ENCODE assay signal across 11 mouse cellular contexts in genomic region chr5:116809001-116809759, GRCm38 (mm10).
DNase-seq lines count a peak whose midpoint lies in the region; ATAC-seq and TF ChIP-seq lines count a peak whose summit lies in the region.
"Had no signal": no experiment of that assay in that cellular context is flagged by ENCODE, and none has a peak within 500 bp of the region (broad histone marks: within the 10 kb centered on the region; RNA-seq: fewer than 3 reads in every experiment).

No protein-coding gene starts in this region.

- no peaks in the 10 kb centered on the region for H3K4me1 ChIP-seq in embryonic facial prominence, embryonic 11.5 days (ENCODE audit: control insufficient read depth, insufficient read depth, low read length)

- no peak overlapping the region for H3K4me2 ChIP-seq in embryonic facial prominence, embryonic 11.5 days (ENCODE audit: low read depth, low read length)
- H3K4me2 ChIP-seq: heart, embryonic 11.5 days had no signal

- H3K27ac ChIP-seq in embryonic facial prominence, embryonic 11.5 days (replicated peaks; ENCODE audit: low read depth, low read length) = 0 out of 2 replicates have a peak overlapping the region, but pooled peaks have one; percentile 8
- no peak overlapping the region for H3K27ac ChIP-seq in gastrocnemius, adult 2 months
- H3K27ac ChIP-seq: macrophage had no signal

- H3K36me3 ChIP-seq in embryonic facial prominence, embryonic 11.5 days (replicated peaks; ENCODE audit: control insufficient read depth, insufficient read depth, low read depth, low read length) = no peaks in the 10 kb centered on the region

- intact Hi-C loops in left cerebral cortex, postnatal 14 days (cut with DNase I) = no loop called here
- intact Hi-C loops in gastrocnemius, adult 2 months (cut with DNase I) = no loop called here

- no peak overlapping the region for H3K9ac ChIP-seq in embryonic facial prominence, embryonic 11.5 days (replicated peaks; ENCODE audit: low read length)

- H3K4me3 ChIP-seq in embryonic facial prominence, embryonic 11.5 days (ENCODE audit: low read depth, low read length) = no peak overlapping the region
- no peak overlapping the region for H3K4me3 ChIP-seq in gastrocnemius, adult 2 months

- WGBS in embryonic facial prominence, embryonic 11.5 days = 39% methylated on average over 17 of the region's 17 CpGs

- peak; percentile 36 for DNase-seq in embryonic facial prominence, embryonic 11.5 days (ENCODE audit: low spot score)
- DNase-seq in frontal cortex, postnatal 10 days (ENCODE audit: low spot score in 2 of 2) = peak; percentile 34 to 49
- DNase-seq in left cerebral cortex, postnatal 14 days (ENCODE audit: low spot score in 2 of 2) = peak; percentile 48 to 60
- peak; percentile 85 for DNase-seq in retina, postnatal 1 day
- DNase-seq in gastrocnemius, adult 2 months = no peak
- DNase-seq in kidney, adult 8-10 months = no peak
- DNase-seq in thymus, postnatal 14 days = no peak
- DNase-seq: cerebellum, adult 2 months; kidney, postnatal 4 days had no signal

- H3K27me3 ChIP-seq in embryonic facial prominence, embryonic 11.5 days (ENCODE audit: control insufficient read depth, insufficient read depth, low read length) = no peaks in the 10 kb centered on the region

- ATAC-seq in embryonic facial prominence, embryonic 11.5 days (replicated peaks; ENCODE audit: insufficient number of reproducible peaks, low FRiP score, low TSS enrichment, low read depth) = peak; percentile 81

- no peak for TF ChIP-seq CTCF in gastrocnemius, adult 2 months (IDR thresholded peaks at IDR 0.05)

- H3K9me3 ChIP-seq in embryonic facial prominence, embryonic 11.5 days (replicated peaks; ENCODE audit: control insufficient read depth, low read length) = no peaks in the 10 kb centered on the region

Comparison
In these comparisons a context has a peak if more than half of its experiments do, and no peak if none do; other contexts are left out.
1. DNase-seq: peak in embryonic facial prominence, embryonic 11.5 days (single experiment), frontal cortex, postnatal 10 days (2 of 2), left cerebral cortex, postnatal 14 days (2 of 2) and retina, postnatal 1 day (single experiment); none in gastrocnemius, adult 2 months (single experiment), kidney, adult 8-10 months (0 of 2) and thymus, postnatal 14 days (single experiment).